Mouse (Mus musculus): ENCODE data around the gene Ireb2. TPM values are rescaled to one million over a fixed set of nuclear protein-coding genes. Genes with fewer than 3 reads are reported as not detected.
A peak's percentile ranks its signal among the peaks of the same experiment; 100 is the strongest.
"Not testable (repeated sequence)": the region's sequence is repeated elsewhere in the genome, so short reads cannot be mapped to it uniquely, and the experiment has no call there.

The Ireb2 gene
- polyA plus RNA-seq, 1 experiment = 10.0 TPM

- no peak overlapping the region for H3K27ac ChIP-seq (ENCODE audit: insufficient read depth, low read depth, low read length)
- H3K4me3 ChIP-seq (ENCODE audit: insufficient read depth, low read depth, low read length) = no peak overlapping the region
- H3K4me1 ChIP-seq (ENCODE audit: control insufficient read depth, insufficient read depth, low read length) = peaks cover 4% of the 10 kb centered on the region; the same call in 1 of the 2 replicates
- DNase-seq = no peak
- peaks cover 7% of the 10 kb centered on the region; the same call in 1 of the 2 replicates for H3K36me3 ChIP-seq (ENCODE audit: control insufficient read depth, insufficient read depth, low read length)
- no peak for TF ChIP-seq CTCF (conservative IDR thresholded peaks at IDR 0.05; ENCODE audit: insufficient read depth, insufficient read length, low read depth, low read length)
- no peak for TF ChIP-seq POLR2A (IDR thresholded peaks at IDR 0.05; ENCODE audit: low read depth, low read length)
- no peaks in the 10 kb centered on the region for H3K27me3 ChIP-seq (replicated peaks; ENCODE audit: control insufficient read depth, insufficient read depth, low read length)
These were observed 85.9 kb downstream of the Ireb2 start for GRCm38 (mm10) chr9:54949465-54949864.

- H3K36me3 ChIP-seq (ENCODE audit: control insufficient read depth, insufficient read depth, low read length); H3K27me3 ChIP-seq (replicated peaks; ENCODE audit: control insufficient read depth, insufficient read depth, low read length); H3K4me1 ChIP-seq (ENCODE audit: control insufficient read depth, insufficient read depth, low read length); DNase-seq: not testable (repeated sequence)
- Histone ChIP-seq H3K4me3 (ENCODE audit: insufficient read depth, low read depth, low read length) (peak overlapping the region; percentile 90), H3K27ac (ENCODE audit: insufficient read depth, low read depth, low read length) (peak overlapping the region; percentile 72; the same call in 1 of the 2 replicates)
- 35% methylated on average over 8 of the region's 8 CpGs for WGBS
These were observed 86.6 kb downstream of the Ireb2 start for GRCm38 (mm10) chr9:54950162-54950561.

GRCm38 (mm10) chr9:54950575-54951321 lies 87.2 kb downstream of the Ireb2 start, which contains the start of the genes Psma4 and AY074887:
TSS of gene Psma4 (plus strand) at chr9:54950790.
TSS of gene AY074887 (minus strand) at chr9:54950998.
- Histone ChIP-seq H3K27me3 (replicated peaks; ENCODE audit: control insufficient read depth, insufficient read depth, low read length) (no peaks in the 10 kb centered on the region), H3K4me1 (ENCODE audit: control insufficient read depth, insufficient read depth, low read length) (peaks cover 4% of the 10 kb centered on the region; the same call in 1 of the 2 replicates), H3K4me3 (ENCODE audit: insufficient read depth, low read depth, low read length) (peak within 1 kb of the TSS; percentile 90), H3K36me3 (ENCODE audit: control insufficient read depth, insufficient read depth, low read length) (peaks cover 10% of the 10 kb centered on the region), H3K27ac (ENCODE audit: insufficient read depth, low read depth, low read length) (peak within 1 kb of the TSS; percentile 82)
- under 1% methylated on average over 65 of the region's 65 CpGs for WGBS
- TF ChIP-seq POLR2A (IDR thresholded peaks at IDR 0.05; ENCODE audit: low read depth, low read length) = peak; percentile 61
- no peak for TF ChIP-seq CTCF (conservative IDR thresholded peaks at IDR 0.05; ENCODE audit: insufficient read depth, insufficient read length, low read depth, low read length)
- DNase-seq = peak; percentile 95

- Histone ChIP-seq H3K36me3 (ENCODE audit: control insufficient read depth, insufficient read depth, low read length) (peaks cover 5% of the 10 kb centered on the region), H3K27me3 (replicated peaks; ENCODE audit: control insufficient read depth, insufficient read depth, low read length) (no peaks in the 10 kb centered on the region), H3K4me3 (ENCODE audit: insufficient read depth, low read depth, low read length) (no peak overlapping the region), H3K4me1 (ENCODE audit: control insufficient read depth, insufficient read depth, low read length) (peaks cover 9% of the 10 kb centered on the region; the same call in 1 of the 2 replicates), H3K27ac (ENCODE audit: insufficient read depth, low read depth, low read length) (no peak overlapping the region)
- no peak for DNase-seq
- TF ChIP-seq CTCF (conservative IDR thresholded peaks at IDR 0.05; ENCODE audit: insufficient read depth, insufficient read length, low read depth, low read length) = no peak
- TF ChIP-seq POLR2A (IDR thresholded peaks at IDR 0.05; ENCODE audit: low read depth, low read length) = no peak
- WGBS = 89% methylated on average over 4 of the region's 4 CpGs
These were observed 97.5 kb downstream of the Ireb2 start for GRCm38 (mm10) chr9:54961059-54961458.

Other genes with a start within 250 kb of the Ireb2 start
- 1.1 and 1.6 TPM in 2 replicates for gene Acsbg1, start 201.9 kb upstream of the Ireb2 start, polyA plus RNA-seq (2012; rRNA removed)
- gene Dnaja4, start 164.9 kb upstream of the Ireb2 start, polyA plus RNA-seq (2012; rRNA removed) = 7.0 and 9.6 TPM in 2 replicates
- gene Wdr61, start 129.3 kb upstream of the Ireb2 start, polyA plus RNA-seq (2012; rRNA removed) = 43.0 and 51.9 TPM in 2 replicates
- gene Crabp1, start 99.0 kb upstream of the Ireb2 start, polyA plus RNA-seq (2012; rRNA removed) = 0.29 and 1.1 TPM in 2 replicates
- 31.2 and 39.7 TPM in 2 replicates for gene Hykk, start 53.5 kb downstream of the Ireb2 start, polyA plus RNA-seq (2012; rRNA removed)
- gene Psma4, start 87.0 kb downstream of the Ireb2 start, polyA plus RNA-seq (2012; rRNA removed) = 89.3 and 121 TPM in 2 replicates
- not detected in 2 replicates for gene AY074887, start 87.2 kb downstream of the Ireb2 start, polyA plus RNA-seq (2012; rRNA removed)
- not detected in 2 replicates for gene Chrna5, start 117.1 kb downstream of the Ireb2 start, polyA plus RNA-seq (2012; rRNA removed)
- gene Chrna3, start 162.8 kb downstream of the Ireb2 start, polyA plus RNA-seq (2012; rRNA removed) = 0.42 and 2.1 TPM in 2 replicates
- gene Chrnb4, start 185.0 kb downstream of the Ireb2 start, polyA plus RNA-seq (2012; rRNA removed) = 0.43 and 1.4 TPM in 2 replicates